20 mouse cellular contexts compared by ENCODE assay signal in the genomic region with DNA sequence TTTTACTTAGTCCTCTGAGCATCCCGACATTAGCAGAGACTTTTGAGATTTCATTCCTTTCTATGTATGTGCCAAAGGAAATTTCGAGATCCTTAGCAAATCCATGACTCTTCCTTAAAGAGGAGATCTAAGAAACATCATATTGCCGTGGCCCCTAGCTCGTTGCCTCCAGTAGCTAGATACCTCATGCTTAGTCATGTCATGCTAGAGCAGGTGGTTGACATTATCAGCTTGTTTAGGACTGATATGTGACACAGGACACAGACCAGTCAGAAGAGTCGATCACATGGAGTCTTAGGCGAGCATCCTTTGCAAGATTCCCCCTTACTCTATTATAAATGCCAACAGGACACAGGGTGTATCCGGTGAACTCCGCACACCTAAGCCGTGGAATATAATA. TPM values are rescaled to one million over a fixed set of nuclear protein-coding genes. Genes with fewer than 3 reads are reported as not detected.
DNase-seq lines count a peak whose midpoint lies in the region; ATAC-seq and TF ChIP-seq lines count a peak whose summit lies in the region.
"Had no signal": no experiment of that assay in that cellular context is flagged by ENCODE, and none has a peak within 500 bp of the region (broad histone marks: within the 10 kb centered on the region; RNA-seq: fewer than 3 reads in every experiment).

No protein-coding gene starts in this region.

- H3K36me3 ChIP-seq in erythroblast, embryonic 14.5 days (ENCODE audit: control insufficient read depth) = peaks cover 77% of the 10 kb centered on the region
- 0 out of 2 replicates have a peak, but pooled peaks cover 2% of the 10 kb centered on the region for H3K36me3 ChIP-seq in liver, embryonic 12.5 days
- H3K36me3 ChIP-seq in liver, embryonic 16.5 days (ENCODE audit: control insufficient read depth, insufficient read depth) = no peaks in the 10 kb centered on the region
- H3K36me3 ChIP-seq in hindbrain, postnatal 0 days (ENCODE audit: insufficient read depth, low read length) = no peaks in the 10 kb centered on the region
- H3K36me3 ChIP-seq: embryonic facial prominence, embryonic 12.5 days; heart, embryonic 12.5 days had no signal

- peak; percentile 83 for ATAC-seq in liver, embryonic 12.5 days
- peak; percentile 89 for ATAC-seq in liver, embryonic 16.5 days (ENCODE audit: low read depth)
- no peak for ATAC-seq in hindbrain, postnatal 0 days
- ATAC-seq: activated CD4-positive, CD25-positive, alpha-beta regulatory T cell, adult 4 months; forebrain, embryonic 16.5 days; hindbrain, embryonic 16.5 days; Patski had no signal

- peaks cover 93% of the 10 kb centered on the region for H3K4me1 ChIP-seq in erythroblast, embryonic 14.5 days (ENCODE audit: control insufficient read depth)
- peaks cover 82% of the 10 kb centered on the region for H3K4me1 ChIP-seq in liver, embryonic 12.5 days
- peaks cover 71% of the 10 kb centered on the region for H3K4me1 ChIP-seq in liver, embryonic 16.5 days (ENCODE audit: control insufficient read depth, low read depth, low read length)
- H3K4me1 ChIP-seq in hindbrain, postnatal 0 days (ENCODE audit: insufficient read depth, low read length) = no peaks in the 10 kb centered on the region

- no peaks in the 10 kb centered on the region for H3K27me3 ChIP-seq in erythroblast, embryonic 14.5 days (ENCODE audit: control insufficient read depth)
- no peaks in the 10 kb centered on the region for H3K27me3 ChIP-seq in liver, embryonic 12.5 days (replicated peaks)
- H3K27me3 ChIP-seq in liver, embryonic 16.5 days (ENCODE audit: control insufficient read depth, insufficient read depth, low read depth, low read length) = no peaks in the 10 kb centered on the region
- H3K27me3 ChIP-seq in hindbrain, postnatal 0 days (ENCODE audit: insufficient read depth, low read length) = no peaks in the 10 kb centered on the region
- H3K27me3 ChIP-seq: embryonic facial prominence, embryonic 12.5 days; Patski had no signal

- peak overlapping the region; percentile 82 for H3K27ac ChIP-seq in liver, embryonic 12.5 days
- H3K27ac ChIP-seq in liver, embryonic 16.5 days (ENCODE audit: low read length) = peak overlapping the region; percentile 83
- no peak overlapping the region for H3K27ac ChIP-seq in hindbrain, postnatal 0 days
- H3K27ac ChIP-seq: embryonic facial prominence, embryonic 12.5 days had no signal

- WGBS in liver, embryonic 12.5 days (ENCODE audit: insufficient replicate concordance) = 58% methylated on average over 9 of the region's 9 CpGs
- WGBS in liver, embryonic 16.5 days (ENCODE audit: insufficient replicate concordance) = 57% methylated on average over 9 of the region's 9 CpGs
- WGBS in hindbrain, postnatal 0 days = 85% methylated on average over 9 of the region's 9 CpGs

- intact Hi-C loops in heart, postnatal 36 days (cut with DNase I) = no loop called here

- H3K4me2 ChIP-seq in liver, embryonic 12.5 days = peak overlapping the region; percentile 33
- peak overlapping the region; percentile 34 for H3K4me2 ChIP-seq in liver, embryonic 16.5 days (ENCODE audit: low read depth, low read length)
- no peak overlapping the region for H3K4me2 ChIP-seq in hindbrain, postnatal 0 days (ENCODE audit: low read depth, low read length)
- H3K4me2 ChIP-seq: embryonic facial prominence, embryonic 12.5 days; heart, embryonic 12.5 days had no signal

- peak overlapping the region; percentile 38; the same call in 1 of the 2 replicates for H3K9ac ChIP-seq in liver, embryonic 12.5 days
- H3K9ac ChIP-seq in liver, embryonic 16.5 days (ENCODE audit: low read depth, low read length) = 0 out of 2 replicates have a peak overlapping the region, but pooled peaks have one; percentile 25
- H3K9ac ChIP-seq in hindbrain, postnatal 0 days (replicated peaks; ENCODE audit: low read length) = no peak overlapping the region
- H3K9ac ChIP-seq: embryonic facial prominence, embryonic 12.5 days; heart, embryonic 12.5 days had no signal

- DNase-seq in c-Kit-negative CD71-positive TER-119-positive erythroid progenitor cells, embryonic 14.5 days (ENCODE audit: low read depth, low spot score) = peak; percentile 57
- DNase-seq in hindbrain, postnatal 0 days (ENCODE audit: low spot score) = no peak
- no peak for DNase-seq in cerebellum, postnatal 36 days
- DNase-seq in heart, postnatal 36 days = no peak
- DNase-seq in B cell, adult 2 months = no peak
- DNase-seq: adrenal gland, adult 2 months; adrenal gland, postnatal 25 days; cerebellum, adult 2 months; cerebellum, postnatal 10 days; gastrocnemius, postnatal 14 days had no signal

- TF ChIP-seq CTCF in hindbrain, postnatal 0 days (IDR thresholded peaks at IDR 0.05; ENCODE audit: low read depth) = no peak

- H3K9me3 ChIP-seq in erythroblast, embryonic 14.5 days (ENCODE audit: control insufficient read depth, low read length) = no peaks in the 10 kb centered on the region
- H3K9me3 ChIP-seq in liver, embryonic 12.5 days (replicated peaks) = no peaks in the 10 kb centered on the region
- H3K9me3 ChIP-seq in liver, embryonic 16.5 days (replicated peaks; ENCODE audit: control insufficient read depth, low read length) = no peaks in the 10 kb centered on the region
- H3K9me3 ChIP-seq in hindbrain, postnatal 0 days (ENCODE audit: low read length) = no peaks in the 10 kb centered on the region
- H3K9me3 ChIP-seq: embryonic facial prominence, embryonic 12.5 days; heart, embryonic 12.5 days had no signal

- peak overlapping the region; percentile 12 for H3K4me3 ChIP-seq in erythroblast, embryonic 14.5 days (replicated peaks)
- H3K4me3 ChIP-seq in liver, embryonic 12.5 days = no peak overlapping the region
- H3K4me3 ChIP-seq in liver, embryonic 16.5 days (ENCODE audit: low read depth, low read length) = no peak overlapping the region
- no peak overlapping the region for H3K4me3 ChIP-seq in hindbrain, postnatal 0 days (ENCODE audit: low read length)
- H3K4me3 ChIP-seq: embryonic facial prominence, embryonic 12.5 days; heart, embryonic 12.5 days had no signal

RNA-seq across cellular contexts. Expression of gene Dok1, which starts 10.3 kb away (rescaled TPM):
- polyA plus RNA-seq in erythroblast, embryonic 14.5 days (2012) = 27.8 and 28.7 TPM in 2 replicates
- polyA plus RNA-seq in liver, embryonic 12.5 days (2016; fragmentation: Nextera tagmentation; extraction: Ambion mirVana) = 22.2 and 22.6 TPM in 2 replicates
- 15.7 and 16.1 TPM in 2 replicates for polyA plus RNA-seq in liver, embryonic 16.5 days (2015; fragmentation: Nextera tagmentation; extraction: Ambion mirVana)
- total RNA-seq in hindbrain, postnatal 0 days (2014; rRNA removed) = 4.3 and 15.4 TPM in 2 replicates
- polyA plus RNA-seq in hindbrain, postnatal 0 days (2015; fragmentation: Nextera tagmentation; extraction: Ambion mirVana) = 1.8 and 2.5 TPM in 2 replicates
- 1 to 10 TPM; 2.8 to 4.3 TPM for total RNA-seq in heart, postnatal 36 days (2021)

RNA-seq across cellular contexts. Expression of gene Loxl3, which starts 11.0 kb away (rescaled TPM):
- polyA plus RNA-seq in erythroblast, embryonic 14.5 days (2012) = 0.01 and 0.02 TPM in 2 replicates
- 3.1 and 3.2 TPM in 2 replicates for polyA plus RNA-seq in liver, embryonic 12.5 days (2016; fragmentation: Nextera tagmentation; extraction: Ambion mirVana)
- 1.9 and 2.1 TPM in 2 replicates for polyA plus RNA-seq in liver, embryonic 16.5 days (2015; fragmentation: Nextera tagmentation; extraction: Ambion mirVana)
- total RNA-seq in hindbrain, postnatal 0 days (2014; rRNA removed) = 4.6 and 6.1 TPM in 2 replicates
- 5.4 and 5.6 TPM in 2 replicates for polyA plus RNA-seq in hindbrain, postnatal 0 days (2015; fragmentation: Nextera tagmentation; extraction: Ambion mirVana)
- total RNA-seq in heart, postnatal 36 days (2021) = 1 to 10 TPM; 2.9 to 3.1 TPM

RNA-seq across cellular contexts. Expression of gene Aup1, which starts 31.3 kb away (rescaled TPM):
- polyA plus RNA-seq in erythroblast, embryonic 14.5 days (2012) = 310 and 339 TPM in 2 replicates
- polyA plus RNA-seq in liver, embryonic 12.5 days (2016; fragmentation: Nextera tagmentation; extraction: Ambion mirVana) = 215 and 233 TPM in 2 replicates
- 180 and 190 TPM in 2 replicates for polyA plus RNA-seq in liver, embryonic 16.5 days (2015; fragmentation: Nextera tagmentation; extraction: Ambion mirVana)
- total RNA-seq in hindbrain, postnatal 0 days (2014; rRNA removed) = 185 and 219 TPM in 2 replicates
- 136 and 148 TPM in 2 replicates for polyA plus RNA-seq in hindbrain, postnatal 0 days (2015; fragmentation: Nextera tagmentation; extraction: Ambion mirVana)
- total RNA-seq in heart, postnatal 36 days (2021) = 10 to 100 TPM; 78.1 to 82.2 TPM

RNA-seq across cellular contexts. Expression of gene Htra2, which starts 32.1 kb away (rescaled TPM):
- polyA plus RNA-seq in erythroblast, embryonic 14.5 days (2012) = 6.2 and 6.6 TPM in 2 replicates
- 147 and 154 TPM in 2 replicates for polyA plus RNA-seq in liver, embryonic 12.5 days (2016; fragmentation: Nextera tagmentation; extraction: Ambion mirVana)
- 72.0 and 72.4 TPM in 2 replicates for polyA plus RNA-seq in liver, embryonic 16.5 days (2015; fragmentation: Nextera tagmentation; extraction: Ambion mirVana)
- 48.4 and 54.2 TPM in 2 replicates for total RNA-seq in hindbrain, postnatal 0 days (2014; rRNA removed)
- polyA plus RNA-seq in hindbrain, postnatal 0 days (2015; fragmentation: Nextera tagmentation; extraction: Ambion mirVana) = 82.9 and 88.2 TPM in 2 replicates
- 10 to 100 TPM; 34.2 to 35.4 TPM for total RNA-seq in heart, postnatal 36 days (2021)

RNA-seq across cellular contexts. Expression of gene Dqx1, which starts 34.6 kb away (rescaled TPM):
- 0.14 and 0.18 TPM in 2 replicates for polyA plus RNA-seq in erythroblast, embryonic 14.5 days (2012)
- 5.0 and 5.4 TPM in 2 replicates for polyA plus RNA-seq in liver, embryonic 12.5 days (2016; fragmentation: Nextera tagmentation; extraction: Ambion mirVana)
- polyA plus RNA-seq in liver, embryonic 16.5 days (2015; fragmentation: Nextera tagmentation; extraction: Ambion mirVana) = 9.0 and 9.3 TPM in 2 replicates
- 0.50 TPM in 1 of 2 replicates, not detected in the other for total RNA-seq in hindbrain, postnatal 0 days (2014; rRNA removed)
- 0.36 and 0.42 TPM in 2 replicates for polyA plus RNA-seq in hindbrain, postnatal 0 days (2015; fragmentation: Nextera tagmentation; extraction: Ambion mirVana)
- under 1 TPM; 0.65 to 0.89 TPM for total RNA-seq in heart, postnatal 36 days (2021)
- total RNA-seq: common myeloid progenitor, adult 5-6 weeks had no signal
